In genomic region chr8:126662151-126662550, GRCm38 (mm10) we compare ENCODE assay signal across 8 mouse cellular contexts.
A peak's percentile ranks its signal among the peaks of the same experiment; 100 is the strongest.
DNase-seq lines count a peak whose midpoint lies in the region; ATAC-seq lines count a peak whose summit lies in the region.

No protein-coding gene starts in this region.

- no peak for ATAC-seq in heart, embryonic 11.5 days (replicated peaks; ENCODE audit: insufficient number of reproducible peaks, low FRiP score, low TSS enrichment)
- ATAC-seq in hindbrain, embryonic 14.5 days (ENCODE audit: low FRiP score) = no peak
- ATAC-seq in limb, embryonic 15.5 days (ENCODE audit: insufficient number of reproducible peaks, low FRiP score, low TSS enrichment, low read depth) = no peak
- no peak for ATAC-seq in megakaryocyte-erythroid progenitor cell, adult 5-6 weeks (replicated peaks; ENCODE audit: low FRiP score, low TSS enrichment, poor library complexity, severe bottlenecking)

- no peak for DNase-seq in heart, adult 9 months (ENCODE audit: low spot score in 2 of 2)
- DNase-seq in embryonic facial prominence, embryonic 10.5 days (ENCODE audit: low spot score) = no peak
- no peak for DNase-seq in hindbrain, embryonic 14.5 days (ENCODE audit: low spot score)
- DNase-seq in urinary bladder, postnatal 4 days (ENCODE audit: low spot score in 2 of 2) = no peak
- DNase-seq in right cerebral cortex, postnatal 25 days = no peak

- 56% methylated on average over 5 of the region's 5 CpGs for WGBS in heart, embryonic 11.5 days (ENCODE audit: insufficient replicate concordance)
- 51% methylated on average over 5 of the region's 5 CpGs for WGBS in embryonic facial prominence, embryonic 10.5 days
- WGBS in hindbrain, embryonic 14.5 days = 40% methylated on average over 5 of the region's 5 CpGs
- WGBS in limb, embryonic 15.5 days = 46% methylated on average over 5 of the region's 5 CpGs

- no peaks in the 10 kb centered on the region for H3K9me3 ChIP-seq in heart, embryonic 11.5 days (replicated peaks; ENCODE audit: control insufficient read depth, low read length)
- no peaks in the 10 kb centered on the region for H3K9me3 ChIP-seq in embryonic facial prominence, embryonic 10.5 days
- H3K9me3 ChIP-seq in hindbrain, embryonic 14.5 days (ENCODE audit: control insufficient read depth, low read length) = no peaks in the 10 kb centered on the region
- H3K9me3 ChIP-seq in limb, embryonic 15.5 days = no peaks in the 10 kb centered on the region

- H3K9ac ChIP-seq in heart, embryonic 11.5 days (ENCODE audit: low read depth, low read length) = peak overlapping the region; percentile 36; the same call in 1 of the 2 replicates
- H3K9ac ChIP-seq in hindbrain, embryonic 14.5 days = no peak overlapping the region
- no peak overlapping the region for H3K9ac ChIP-seq in limb, embryonic 15.5 days

- no peaks in the 10 kb centered on the region for H3K36me3 ChIP-seq in heart, embryonic 11.5 days (ENCODE audit: control insufficient read depth, insufficient read depth, low read length)
- no peaks in the 10 kb centered on the region for H3K36me3 ChIP-seq in embryonic facial prominence, embryonic 10.5 days (replicated peaks)
- no peaks in the 10 kb centered on the region for H3K36me3 ChIP-seq in hindbrain, embryonic 14.5 days (replicated peaks; ENCODE audit: control insufficient read depth, insufficient read depth)
- no peaks in the 10 kb centered on the region for H3K36me3 ChIP-seq in limb, embryonic 15.5 days

- no peak overlapping the region for H3K4me2 ChIP-seq in heart, embryonic 11.5 days
- H3K4me2 ChIP-seq in hindbrain, embryonic 14.5 days (replicated peaks) = 0 out of 2 replicates have a peak overlapping the region, but pooled peaks have one; percentile 23
- H3K4me2 ChIP-seq in limb, embryonic 15.5 days = no peak overlapping the region

- no peak overlapping the region for H3K4me3 ChIP-seq in heart, embryonic 11.5 days (ENCODE audit: low read depth, low read length)
- no peak overlapping the region for H3K4me3 ChIP-seq in embryonic facial prominence, embryonic 10.5 days
- no peak overlapping the region for H3K4me3 ChIP-seq in hindbrain, embryonic 14.5 days (replicated peaks; ENCODE audit: low read length)
- H3K4me3 ChIP-seq in limb, embryonic 15.5 days = no peak overlapping the region

- H3K27ac ChIP-seq in heart, embryonic 11.5 days (ENCODE audit: low read depth, low read length) = peak overlapping the region; percentile 75
- H3K27ac ChIP-seq in embryonic facial prominence, embryonic 10.5 days (replicated peaks) = peak overlapping the region; percentile 90
- H3K27ac ChIP-seq in hindbrain, embryonic 14.5 days = peak overlapping the region; percentile 98
- H3K27ac ChIP-seq in limb, embryonic 15.5 days = peak overlapping the region; percentile 81

- no peaks in the 10 kb centered on the region for H3K27me3 ChIP-seq in heart, embryonic 11.5 days (ENCODE audit: control insufficient read depth, insufficient read depth, low read length)
- no peaks in the 10 kb centered on the region for H3K27me3 ChIP-seq in embryonic facial prominence, embryonic 10.5 days (replicated peaks; ENCODE audit: low read depth, poor library complexity, severe bottlenecking)
- no peaks in the 10 kb centered on the region for H3K27me3 ChIP-seq in hindbrain, embryonic 14.5 days (ENCODE audit: control insufficient read depth, insufficient read depth, low read length)
- H3K27me3 ChIP-seq in limb, embryonic 15.5 days = no peaks in the 10 kb centered on the region

- peaks cover 55% of the 10 kb centered on the region for H3K4me1 ChIP-seq in heart, embryonic 11.5 days (ENCODE audit: control insufficient read depth, insufficient read depth, low read length)
- H3K4me1 ChIP-seq in embryonic facial prominence, embryonic 10.5 days = peaks cover 87% of the 10 kb centered on the region
- peaks cover 76% of the 10 kb centered on the region for H3K4me1 ChIP-seq in hindbrain, embryonic 14.5 days (replicated peaks; ENCODE audit: control insufficient read depth, insufficient read depth, low read length)
- H3K4me1 ChIP-seq in limb, embryonic 15.5 days = peaks cover 77% of the 10 kb centered on the region
